Mouse (Mus musculus) brain, embryonic 14.5 days (tissue): ENCODE results near the gene 2900011O08Rik. TPM values are rescaled to one million over a fixed set of nuclear protein-coding genes. Genes with fewer than 3 reads are reported as not detected.

Experiments
- DNase-seq: peaks from one replicate; pipeline ENCODE4 v3.0.0-alpha.2; 2011; ENCODE audit warnings: low read depth
- CTCF ChIP-seq: fragments of 200-500 bp; IDR thresholded peaks from 2 replicates; pipeline ENCODE4 v1.5.1; 2012; ENCODE audit warnings: inconsistent platforms, mild to moderate bottlenecking, moderate library complexity, borderline replicate concordance; ENCODE audit not compliant: insufficient read depth, insufficient read length; ENCODE audit errors: extremely low read depth
- POLR2A ChIP-seq: fragments of 200-500 bp; IDR thresholded peaks from 2 replicates; pipeline ENCODE4 v1.6.1; 2012; ENCODE audit warnings: mild to moderate bottlenecking, inconsistent platforms, borderline replicate concordance; ENCODE audit not compliant: poor library complexity, insufficient read depth, insufficient read length, severe bottlenecking; ENCODE audit errors: extremely low read depth
- polyA plus RNA-seq: library from polyadenylated mRNA; depleted of rRNA; stranded (reverse); fragments of >200 nt; gene quantifications from 2 replicates; pipeline ENCODE4 v1.2.3, GENCODE M21; 2012; rRNA removed

2900011O08Rik gene
- polyA plus RNA-seq, 1 experiment = 135 TPM

DNA sequence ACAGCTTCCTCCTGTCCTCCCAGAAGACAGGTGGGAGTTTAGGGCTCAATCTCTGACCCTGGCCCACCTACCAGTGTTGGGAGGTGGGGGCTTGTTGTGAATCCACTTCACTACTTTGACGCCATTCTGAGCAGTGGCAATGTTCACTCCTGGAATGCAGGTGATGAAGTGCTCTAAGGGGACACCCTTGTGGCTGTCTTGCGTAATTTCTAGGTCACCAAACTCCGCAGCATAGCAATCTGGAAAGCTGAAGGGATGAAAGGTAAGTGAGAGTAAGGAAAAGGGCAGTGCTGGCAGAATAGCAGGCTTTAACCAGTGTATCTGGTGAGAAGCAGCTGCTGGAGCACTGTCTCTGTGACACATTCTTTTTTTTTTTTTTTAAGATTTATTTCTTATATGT is 145.0 kb downstream of the 2900011O08Rik start:
- DNase-seq = peak; percentile 15
- peak; percentile 15; the same call in 1 of the 2 replicates for TF ChIP-seq CTCF
- TF ChIP-seq POLR2A = no peak

DNA sequence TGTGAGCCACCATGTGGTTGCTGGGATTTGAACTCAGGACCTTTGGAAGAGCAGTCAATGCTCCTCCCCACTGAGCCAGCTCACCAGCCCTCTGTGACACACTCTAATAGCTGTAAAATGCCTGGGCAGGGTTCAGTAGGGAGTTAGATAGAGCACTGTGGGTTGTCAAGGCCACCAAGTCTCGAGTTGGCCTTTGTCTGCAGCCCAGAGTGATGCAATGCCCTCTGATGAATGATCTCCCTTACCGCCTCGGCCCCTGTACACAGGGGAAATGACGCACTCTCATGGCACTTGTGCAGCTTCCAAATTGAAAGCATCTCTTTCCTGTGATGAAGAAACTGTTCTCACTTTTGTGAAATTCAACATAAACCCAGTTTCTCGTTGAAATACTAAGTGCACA is 145.4 kb downstream of the 2900011O08Rik start:
- TF ChIP-seq CTCF = no peak
- TF ChIP-seq POLR2A = no peak
- DNase-seq = no peak

DNA sequence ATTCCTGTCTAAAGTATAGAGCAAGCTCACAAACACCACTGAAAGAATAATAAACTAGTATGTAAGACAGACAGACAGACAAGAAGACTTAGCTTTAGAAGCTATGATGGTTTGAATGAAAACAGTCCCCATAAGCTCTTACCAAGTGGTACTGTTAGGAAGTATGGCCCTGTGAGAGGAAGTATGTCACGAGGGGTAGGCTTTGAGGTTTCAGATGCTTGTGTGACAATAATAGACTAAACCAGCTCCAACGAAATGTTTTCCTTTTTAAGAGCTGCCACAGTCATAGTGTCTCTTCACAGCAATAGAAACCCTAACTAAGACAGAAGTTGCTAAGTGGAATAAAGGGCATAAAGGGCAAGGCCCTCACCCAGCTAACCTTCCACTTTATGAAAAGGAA is 148.6 kb downstream of the 2900011O08Rik start:
- DNase-seq = no peak
- TF ChIP-seq POLR2A (no peak), CTCF (no peak)

DNA sequence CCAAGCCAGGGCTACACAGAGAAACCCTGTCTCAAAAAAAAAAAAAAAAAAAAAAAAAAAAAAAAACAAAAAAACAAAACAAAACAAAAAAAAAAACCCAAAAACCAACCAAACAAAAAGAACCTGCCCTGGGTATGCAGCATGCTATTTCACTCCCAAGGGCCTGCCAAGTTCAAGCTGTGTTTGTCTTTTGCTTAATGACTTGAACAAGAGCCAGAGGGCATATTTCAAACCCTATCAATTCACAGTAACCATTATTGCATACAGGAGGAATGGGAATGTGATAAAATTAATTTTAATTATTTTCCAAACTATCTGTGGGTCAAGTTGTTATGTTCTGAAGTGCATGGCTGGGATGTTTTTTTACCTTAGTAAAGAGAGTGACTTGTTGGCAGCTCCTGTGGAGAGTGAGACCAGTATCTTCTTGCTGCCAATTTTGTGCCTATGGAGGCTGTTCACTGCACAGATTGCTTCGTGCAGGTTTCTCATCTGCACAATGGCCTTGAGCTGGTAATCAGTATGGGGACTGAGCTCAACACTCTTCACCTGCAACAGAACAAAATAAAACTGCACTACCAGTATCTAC is 151.7 kb downstream of the 2900011O08Rik start:
- TF ChIP-seq CTCF (no peak), POLR2A (no peak)
- peak; percentile 9 for DNase-seq

DNA sequence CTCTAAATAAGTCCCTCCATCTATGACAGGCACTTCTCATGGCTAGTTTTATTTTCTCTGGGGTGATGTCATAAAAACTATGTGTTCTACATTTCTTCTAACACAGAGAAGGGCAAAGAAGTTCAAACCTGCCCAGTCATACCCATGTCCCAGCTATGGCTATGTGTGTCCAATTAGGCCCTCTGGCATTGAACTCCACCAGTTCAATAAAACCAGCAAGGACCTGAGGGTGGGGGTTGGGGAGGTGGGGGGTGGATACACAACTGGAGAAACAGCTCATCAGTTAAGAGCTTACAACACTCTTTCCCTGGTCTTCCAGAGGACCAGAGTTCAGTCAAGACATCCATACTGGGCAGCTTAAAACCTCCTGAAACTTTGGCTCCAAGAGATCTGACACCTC is 152.7 kb downstream of the 2900011O08Rik start:
- DNase-seq = no peak
- TF ChIP-seq POLR2A (no peak), CTCF (no peak)

DNA sequence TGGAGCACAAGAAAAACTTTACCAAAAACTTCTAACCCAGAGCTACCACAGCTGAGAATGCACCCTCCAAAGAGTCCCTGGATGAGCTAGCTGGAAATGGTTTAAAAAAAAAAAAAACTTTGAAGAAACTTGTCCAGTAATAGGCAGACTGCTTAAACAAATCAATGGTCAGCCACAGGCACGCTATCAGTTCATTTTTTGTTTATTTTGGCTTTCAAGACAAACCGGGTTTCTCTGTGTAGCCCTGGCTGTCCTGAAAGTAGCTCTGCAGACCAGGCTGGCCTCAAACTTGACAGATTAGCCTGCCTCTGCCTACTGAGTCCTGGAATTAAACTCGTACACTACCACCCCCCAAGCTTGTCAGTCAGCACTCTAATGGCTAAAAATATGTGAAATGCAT is 156.9 kb downstream of the 2900011O08Rik start:
- no peak for TF ChIP-seq POLR2A
- no peak for TF ChIP-seq CTCF

DNA sequence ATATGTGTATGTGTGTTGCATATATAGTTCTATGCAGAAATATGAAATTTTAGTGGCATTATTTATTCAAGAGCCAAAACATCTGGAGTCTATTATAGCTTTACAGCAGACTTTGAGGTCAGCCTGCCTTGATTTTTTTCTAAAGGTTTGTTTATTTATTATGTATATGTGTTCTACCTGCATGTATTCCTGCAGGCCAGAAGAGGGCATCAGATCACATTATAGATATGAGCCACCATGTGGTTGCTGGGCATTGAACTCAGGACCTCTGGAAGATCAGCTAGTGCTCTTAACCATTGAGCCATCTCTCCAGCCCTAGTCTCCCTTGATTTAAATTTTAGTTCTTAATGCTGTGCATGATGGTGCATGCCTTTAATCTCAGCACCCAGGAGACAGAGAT is 161.3 kb downstream of the 2900011O08Rik start:
- DNase-seq = no peak
- TF ChIP-seq POLR2A = no peak

More for the DNA sequence above, 156.9 kb downstream of the 2900011O08Rik start:
- no peak for DNase-seq

Other genes with a start within 250 kb of the 2900011O08Rik start
- gene Rrn3, start 205.9 kb upstream of the 2900011O08Rik start, polyA plus RNA-seq = 32.2 and 49.1 TPM in 2 replicates
- 136 and 159 TPM in 2 replicates for gene Ntan1, start 167.8 kb upstream of the 2900011O08Rik start, polyA plus RNA-seq
- 45.8 and 57.9 TPM in 2 replicates for gene Pdxdc1, start 83.5 kb upstream of the 2900011O08Rik start, polyA plus RNA-seq
- gene Mpv17l, start 83.4 kb upstream of the 2900011O08Rik start, polyA plus RNA-seq = 9.6 and 12.6 TPM in 2 replicates
- 1.4 and 1.6 TPM in 2 replicates for gene Ifitm7, start 284 bp downstream of the 2900011O08Rik start, polyA plus RNA-seq
- 35.9 and 53.5 TPM in 2 replicates for gene Nde1, start 176.7 kb downstream of the 2900011O08Rik start, polyA plus RNA-seq
- 17.9 and 26.6 TPM in 2 replicates for gene Marf1, start 176.7 kb downstream of the 2900011O08Rik start, polyA plus RNA-seq